In the genomic region with DNA sequence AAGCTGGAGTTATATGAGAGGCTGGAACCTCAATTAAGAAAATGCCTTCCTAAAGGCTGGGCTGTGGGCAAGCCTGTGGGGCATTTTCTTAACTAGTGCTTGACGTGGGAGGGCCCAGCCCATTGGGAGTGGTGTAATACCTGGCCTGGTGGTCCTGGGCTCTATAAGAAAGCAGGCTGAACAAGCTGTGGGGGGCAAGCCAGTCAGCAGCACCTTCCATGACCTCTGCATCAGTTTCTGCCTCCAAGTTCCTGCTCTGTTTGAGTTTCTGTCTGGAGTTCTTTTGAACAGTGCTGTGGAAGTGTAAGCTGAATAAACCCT, we compare ENCODE assay signal across 21 mouse cellular contexts. TPM values are rescaled to one million over a fixed set of nuclear protein-coding genes. Genes with fewer than 3 reads are reported as not detected.
DNase-seq lines count a peak whose midpoint lies in the region; ATAC-seq and TF ChIP-seq lines count a peak whose summit lies in the region.
"Had no signal": no experiment of that assay in that cellular context is flagged by ENCODE, and none has a peak within 500 bp of the region (broad histone marks: within the 10 kb centered on the region; RNA-seq: fewer than 3 reads in every experiment).

No protein-coding gene starts in this region.

- H3K27ac ChIP-seq in heart, embryonic 14.5 days (replicated peaks in 1 of 2; ENCODE audit: control insufficient read depth in 1 of 2, insufficient read depth in 1 of 2, low read depth in 2 of 2, low read length in 2 of 2): peak overlapping the region; percentile 39 to 58
- H3K27ac ChIP-seq in liver, embryonic 15.5 days (replicated peaks): 0 out of 2 replicates have a peak overlapping the region, but pooled peaks have one; percentile 31
- H3K27ac ChIP-seq in liver, embryonic 12.5 days: no peak overlapping the region
- H3K27ac ChIP-seq in bone marrow, adult 2 months (ENCODE audit: control insufficient read depth, insufficient read depth, low read depth, low read length, poor library complexity): peak overlapping the region; percentile 1; the same call in 1 of the 2 replicates
- H3K27ac ChIP-seq in embryonic facial prominence, embryonic 15.5 days (replicated peaks): 0 out of 2 replicates have a peak overlapping the region, but pooled peaks have one; percentile 28
- H3K27ac ChIP-seq: midbrain, embryonic 10.5 days had no signal

- TF ChIP-seq POLR2A in bone marrow, adult 2 months (IDR thresholded peaks at IDR 0.05; ENCODE audit: borderline replicate concordance, control insufficient read depth, low read depth, low read length): no peak

- TF ChIP-seq CTCF in bone marrow, adult 2 months (IDR thresholded peaks at IDR 0.05; ENCODE audit: control insufficient read depth, insufficient read depth, low read length): no peak

- no peak overlapping the region for H3K9ac ChIP-seq in heart, embryonic 14.5 days (ENCODE audit: low read length)
- H3K9ac ChIP-seq in liver, embryonic 15.5 days: no peak overlapping the region
- no peak overlapping the region for H3K9ac ChIP-seq in liver, embryonic 12.5 days
- no peak overlapping the region for H3K9ac ChIP-seq in embryonic facial prominence, embryonic 15.5 days

- H3K4me2 ChIP-seq in heart, embryonic 14.5 days (ENCODE audit: low read length): no peak overlapping the region
- 0 out of 2 replicates have a peak overlapping the region, but pooled peaks have one; percentile 10 for H3K4me2 ChIP-seq in liver, embryonic 15.5 days
- H3K4me2 ChIP-seq in liver, embryonic 12.5 days: no peak overlapping the region
- no peak overlapping the region for H3K4me2 ChIP-seq in embryonic facial prominence, embryonic 15.5 days (replicated peaks)

- H3K4me1 ChIP-seq in heart, embryonic 14.5 days (ENCODE audit: control insufficient read depth in 2 of 2, insufficient read depth in 2 of 2, low read length in 2 of 2): peaks cover 9 to 11% of the 10 kb centered on the region in 2 experiments; a peak in 2 of 4 replicates
- peaks cover 6% of the 10 kb centered on the region; the same call in 1 of the 2 replicates for H3K4me1 ChIP-seq in liver, embryonic 15.5 days (replicated peaks)
- peaks cover 9% of the 10 kb centered on the region; the same call in 1 of the 2 replicates for H3K4me1 ChIP-seq in liver, embryonic 12.5 days
- peaks cover 1% of the 10 kb centered on the region; the same call in 1 of the 2 replicates for H3K4me1 ChIP-seq in bone marrow, adult 2 months (ENCODE audit: control insufficient read depth, insufficient read depth, low read length)
- peaks cover 26% of the 10 kb centered on the region for H3K4me1 ChIP-seq in embryonic facial prominence, embryonic 15.5 days

- peaks cover 6% of the 10 kb centered on the region; the same call in 1 of the 2 replicates for H3K9me3 ChIP-seq in heart, embryonic 14.5 days (ENCODE audit: control insufficient read depth, low read length)
- H3K9me3 ChIP-seq in liver, embryonic 15.5 days (replicated peaks): no peaks in the 10 kb centered on the region
- H3K9me3 ChIP-seq in liver, embryonic 12.5 days (replicated peaks): peaks cover 7% of the 10 kb centered on the region
- 0 out of 2 replicates have a peak, but pooled peaks cover 5% of the 10 kb centered on the region for H3K9me3 ChIP-seq in embryonic facial prominence, embryonic 15.5 days (replicated peaks)

- H3K27me3 ChIP-seq in heart, embryonic 14.5 days (ENCODE audit: control insufficient read depth, insufficient read depth, low read length): no peaks in the 10 kb centered on the region
- no peaks in the 10 kb centered on the region for H3K27me3 ChIP-seq in liver, embryonic 15.5 days
- H3K27me3 ChIP-seq in liver, embryonic 12.5 days (replicated peaks): no peaks in the 10 kb centered on the region
- H3K27me3 ChIP-seq in embryonic facial prominence, embryonic 15.5 days: no peaks in the 10 kb centered on the region

- H3K4me3 ChIP-seq in heart, embryonic 14.5 days (ENCODE audit: control insufficient read depth in 1 of 2, insufficient read depth in 1 of 2, low read depth in 1 of 2, low read length in 2 of 2): no peak overlapping the region
- H3K4me3 ChIP-seq in liver, embryonic 15.5 days (replicated peaks): no peak overlapping the region
- H3K4me3 ChIP-seq in liver, embryonic 12.5 days: no peak overlapping the region
- no peak overlapping the region for H3K4me3 ChIP-seq in bone marrow, adult 2 months (replicated peaks; ENCODE audit: control insufficient read depth, low read depth, low read length)
- no peak overlapping the region for H3K4me3 ChIP-seq in embryonic facial prominence, embryonic 15.5 days (replicated peaks)
- H3K4me3 ChIP-seq: midbrain, embryonic 10.5 days; myocyte had no signal

- no peaks in the 10 kb centered on the region for H3K36me3 ChIP-seq in heart, embryonic 14.5 days (ENCODE audit: control insufficient read depth, insufficient read depth, low read length)
- H3K36me3 ChIP-seq in liver, embryonic 15.5 days (replicated peaks): no peaks in the 10 kb centered on the region
- no peaks in the 10 kb centered on the region for H3K36me3 ChIP-seq in liver, embryonic 12.5 days
- no peaks in the 10 kb centered on the region for H3K36me3 ChIP-seq in embryonic facial prominence, embryonic 15.5 days
- H3K36me3 ChIP-seq: midbrain, embryonic 10.5 days had no signal

- no peak for DNase-seq in heart, postnatal 4 days
- no peak for DNase-seq in right cerebral cortex, postnatal 14 days
- DNase-seq: adrenal gland, postnatal 10 days; cerebellum, adult 9-10 months; kidney, postnatal 14 days; layer of hippocampus, adult 9-11 months; lung, adult 2 months; right cerebral cortex, adult 18-20 months; spleen, adult 18-20 months; thymus, postnatal 36 days had no signal

- no peak for ATAC-seq in heart, embryonic 14.5 days (ENCODE audit: insufficient number of reproducible peaks, insufficient read depth, low FRiP score, low read depth)
- no peak for ATAC-seq in liver, embryonic 15.5 days (ENCODE audit: insufficient read depth)
- ATAC-seq in liver, embryonic 12.5 days: no peak
- no peak for ATAC-seq in embryonic facial prominence, embryonic 15.5 days (ENCODE audit: insufficient number of reproducible peaks, low FRiP score, low TSS enrichment, low read depth)
- ATAC-seq in monocyte, adult 5-6 weeks (replicated peaks; ENCODE audit: insufficient number of reproducible peaks, low FRiP score, low TSS enrichment, poor library complexity, severe bottlenecking): no peak
- ATAC-seq: CD4-positive, CD25-positive, alpha-beta regulatory T cell, adult 4 months; forebrain, embryonic 14.5 days had no signal

- 22% methylated on average over 1 of the region's 1 CpGs for WGBS in heart, embryonic 14.5 days
- 11% methylated on average over 1 of the region's 1 CpGs for WGBS in liver, embryonic 15.5 days (ENCODE audit: insufficient replicate concordance)
- WGBS in liver, embryonic 12.5 days (ENCODE audit: insufficient replicate concordance): 18% methylated on average over 1 of the region's 1 CpGs
- WGBS in bone marrow, adult 2 months: 10% methylated on average over 1 of the region's 1 CpGs
- 19% methylated on average over 1 of the region's 1 CpGs for WGBS in embryonic facial prominence, embryonic 15.5 days

RNA-seq across cellular contexts. Expression of gene Smtn, which starts 5.8 kb away (rescaled TPM):
- polyA plus RNA-seq in heart, embryonic 14.5 days (2014; fragmentation: Nextera tagmentation; extraction: Ambion mirVana): 71.7 and 75.0 TPM in 2 replicates
- total RNA-seq in heart, postnatal 4 days (2021): 100 to 1,000 TPM; 188 to 190 TPM
- 12.7 and 12.9 TPM in 2 replicates for polyA plus RNA-seq in liver, embryonic 15.5 days (2015; fragmentation: Nextera tagmentation; extraction: Ambion mirVana)
- 16.9 and 18.2 TPM in 2 replicates for polyA plus RNA-seq in liver, embryonic 12.5 days (2016; fragmentation: Nextera tagmentation; extraction: Ambion mirVana)
- polyA plus RNA-seq in bone marrow, adult 2 months (2011; ENCODE audit: insufficient read depth, insufficient read length, low replicate concordance, missing spikeins): 28.9 and 54.7 TPM in 2 replicates
- polyA plus RNA-seq in embryonic facial prominence, embryonic 15.5 days (2015; fragmentation: Nextera tagmentation; extraction: Ambion mirVana): 89.2 and 93.7 TPM in 2 replicates
- 1.4 to 6.2 TPM (median 2.6 TPM) in 3 replicates for total RNA-seq in monocyte, adult 5-6 weeks (2017)

RNA-seq across cellular contexts. Expression of gene Selenom, which starts 31.7 kb away (rescaled TPM):
- 148 and 151 TPM in 2 replicates for polyA plus RNA-seq in heart, embryonic 14.5 days (2014; fragmentation: Nextera tagmentation; extraction: Ambion mirVana)
- total RNA-seq in heart, postnatal 4 days (2021): 10 to 100 TPM; 55.7 to 59.2 TPM
- polyA plus RNA-seq in liver, embryonic 15.5 days (2015; fragmentation: Nextera tagmentation; extraction: Ambion mirVana): 9.9 and 10.5 TPM in 2 replicates
- polyA plus RNA-seq in liver, embryonic 12.5 days (2016; fragmentation: Nextera tagmentation; extraction: Ambion mirVana): 18.4 and 19.6 TPM in 2 replicates
- 8.0 and 23.9 TPM in 2 replicates for polyA plus RNA-seq in bone marrow, adult 2 months (2011; ENCODE audit: insufficient read depth, insufficient read length, low replicate concordance, missing spikeins)
- polyA plus RNA-seq in embryonic facial prominence, embryonic 15.5 days (2015; fragmentation: Nextera tagmentation; extraction: Ambion mirVana): 197 and 208 TPM in 2 replicates
- total RNA-seq in monocyte, adult 5-6 weeks (2017): 3.0 to 22.8 TPM (median 7.5 TPM) in 3 replicates

RNA-seq across cellular contexts. Expression of gene Inpp5j, which starts 41.6 kb away (rescaled TPM):
- polyA plus RNA-seq in heart, embryonic 14.5 days (2014; fragmentation: Nextera tagmentation; extraction: Ambion mirVana): 8.1 and 8.2 TPM in 2 replicates
- total RNA-seq in heart, postnatal 4 days (2021): 10 to 100 TPM; 17.2 to 21.1 TPM
- 0.89 and 0.90 TPM in 2 replicates for polyA plus RNA-seq in liver, embryonic 15.5 days (2015; fragmentation: Nextera tagmentation; extraction: Ambion mirVana)
- 0.17 and 0.36 TPM in 2 replicates for polyA plus RNA-seq in liver, embryonic 12.5 days (2016; fragmentation: Nextera tagmentation; extraction: Ambion mirVana)
- polyA plus RNA-seq in bone marrow, adult 2 months (2011; ENCODE audit: insufficient read depth, insufficient read length, low replicate concordance, missing spikeins): 1.2 and 3.3 TPM in 2 replicates
- 1.7 and 1.9 TPM in 2 replicates for polyA plus RNA-seq in embryonic facial prominence, embryonic 15.5 days (2015; fragmentation: Nextera tagmentation; extraction: Ambion mirVana)
- total RNA-seq in monocyte, adult 5-6 weeks (2017): 0.68 to 5.5 TPM (median 2.3 TPM) in 3 replicates

RNA-seq across cellular contexts. Expression of gene Pla2g3, which starts 58.1 kb away (rescaled TPM):
- polyA plus RNA-seq in heart, embryonic 14.5 days (2014; fragmentation: Nextera tagmentation; extraction: Ambion mirVana): 0.20 and 0.34 TPM in 2 replicates
- total RNA-seq in heart, postnatal 4 days (2021): under 1 TPM; 0.11 to 0.24 TPM
- polyA plus RNA-seq in liver, embryonic 15.5 days (2015; fragmentation: Nextera tagmentation; extraction: Ambion mirVana): 0.06 and 0.07 TPM in 2 replicates
- polyA plus RNA-seq in liver, embryonic 12.5 days (2016; fragmentation: Nextera tagmentation; extraction: Ambion mirVana): 0.06 and 0.24 TPM in 2 replicates
- polyA plus RNA-seq in bone marrow, adult 2 months (2011; ENCODE audit: insufficient read depth, insufficient read length, low replicate concordance, missing spikeins): 0.38 TPM in 1 of 2 replicates, not detected in the other
- polyA plus RNA-seq in embryonic facial prominence, embryonic 15.5 days (2015; fragmentation: Nextera tagmentation; extraction: Ambion mirVana): 1.1 and 1.5 TPM in 2 replicates
- 0.29 to 3.8 TPM in 2 of 3 replicates, not detected in the other for total RNA-seq in monocyte, adult 5-6 weeks (2017)
- total RNA-seq: granulocyte monocyte progenitor cell, adult 5-6 weeks had no signal
